Mouse (Mus musculus): ENCODE measurements around the gene Foxn3. TPM values are rescaled to one million over a fixed set of nuclear protein-coding genes. Genes with fewer than 3 reads are reported as not detected.

The Foxn3 gene
- 10 to 100 TPM; 54.2 to 58.5 TPM for total RNA-seq (2023)

DNA sequence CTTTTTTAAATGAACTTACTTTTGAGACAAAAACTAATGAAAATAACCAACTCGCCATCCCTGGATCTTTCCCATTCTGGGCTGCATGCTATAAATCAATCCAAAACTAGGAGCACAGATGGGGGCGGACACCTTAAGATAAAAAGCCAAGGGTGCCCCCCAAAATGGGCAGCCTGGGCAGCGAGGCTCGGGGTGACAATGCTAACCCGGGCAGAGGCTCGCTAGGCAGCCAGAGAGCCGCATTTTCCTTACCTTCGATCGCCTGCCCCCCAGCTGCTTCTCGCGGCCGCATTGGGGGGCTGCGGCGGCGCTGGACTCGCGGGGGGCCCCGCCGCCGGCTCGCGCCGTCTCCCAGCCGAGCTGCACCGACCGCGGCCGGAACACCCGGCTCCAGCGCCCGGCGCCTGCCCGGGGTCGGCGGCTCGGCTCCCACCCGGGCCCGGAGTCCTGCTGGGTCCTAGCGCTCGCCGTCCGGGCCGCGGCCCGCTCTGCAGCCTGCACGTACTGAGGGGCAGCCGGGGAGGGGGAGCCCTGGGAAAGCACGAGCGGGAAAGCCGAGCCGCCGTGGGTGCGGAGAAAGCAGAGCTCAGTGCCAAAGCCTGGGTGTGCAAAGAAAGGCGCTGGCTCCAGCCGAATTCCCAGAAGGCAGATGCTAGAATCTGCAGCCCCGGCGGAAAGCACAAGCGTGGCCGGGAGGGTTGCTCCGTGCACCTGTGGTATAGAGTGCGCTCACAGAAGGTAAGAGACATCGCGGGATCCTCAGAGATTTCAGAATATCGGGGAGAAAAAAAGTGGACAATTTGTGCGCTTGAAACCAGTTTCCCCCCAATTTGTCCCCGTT, at the start of gene Foxn3:
Foxn3 (minus strand) TSS at position 364 of the 841 bp plus-strand sequence.

Measured in neutrophil, adult 59 days (primary cell).